Comparison of ENCODE assay signal across 8 mouse cellular contexts in genomic region chr4:81743978-81744628, GRCm38 (mm10).
DNase-seq lines count a peak whose midpoint lies in the region; ATAC-seq and TF ChIP-seq lines count a peak whose summit lies in the region.

No protein-coding gene starts in this region.

- no peak for TF ChIP-seq CTCF in liver, adult 2 months (IDR thresholded peaks at IDR 0.05; ENCODE audit: low read depth, low read length)
- no peak for TF ChIP-seq CTCF in liver, postnatal 0 days (IDR thresholded peaks at IDR 0.05; ENCODE audit: low read depth)

- WGBS in liver, adult 2 months = 68% methylated on average over 8 of the region's 8 CpGs
- 54% methylated on average over 8 of the region's 8 CpGs for WGBS in liver, postnatal 0 days (ENCODE audit: insufficient replicate concordance)
- WGBS in forebrain, embryonic 10.5 days = 20% methylated on average over 8 of the region's 8 CpGs
- WGBS in hindbrain, embryonic 10.5 days = 18% methylated on average over 8 of the region's 8 CpGs
- 65% methylated on average over 8 of the region's 8 CpGs for WGBS in limb, embryonic 12.5 days

- no peak overlapping the region for H3K4me3 ChIP-seq in liver, adult 2 months (ENCODE audit: insufficient read depth, low read depth, low read length)
- H3K4me3 ChIP-seq in liver, postnatal 0 days (ENCODE audit: low read depth, low read length) = no peak overlapping the region
- peak overlapping the region; percentile 14; the same call in 1 of the 2 replicates for H3K4me3 ChIP-seq in forebrain, embryonic 10.5 days
- peak overlapping the region; percentile 14 for H3K4me3 ChIP-seq in hindbrain, embryonic 10.5 days
- no peak overlapping the region for H3K4me3 ChIP-seq in limb, embryonic 12.5 days (replicated peaks)

- H3K36me3 ChIP-seq in liver, adult 2 months (ENCODE audit: control insufficient read depth, insufficient read depth, low read length) = no peaks in the 10 kb centered on the region
- no peaks in the 10 kb centered on the region for H3K36me3 ChIP-seq in liver, postnatal 0 days (replicated peaks; ENCODE audit: insufficient read depth, low read length)
- H3K36me3 ChIP-seq in forebrain, embryonic 10.5 days (replicated peaks) = no peaks in the 10 kb centered on the region
- H3K36me3 ChIP-seq in hindbrain, embryonic 10.5 days = no peaks in the 10 kb centered on the region
- no peaks in the 10 kb centered on the region for H3K36me3 ChIP-seq in limb, embryonic 12.5 days

- no peak overlapping the region for H3K4me2 ChIP-seq in liver, postnatal 0 days (ENCODE audit: low read depth, low read length)
- H3K4me2 ChIP-seq in limb, embryonic 12.5 days = no peak overlapping the region

- no peak for TF ChIP-seq EP300 in liver, postnatal 0 days (IDR thresholded peaks at IDR 0.05; ENCODE audit: low read depth)

- no peaks in the 10 kb centered on the region for H3K4me1 ChIP-seq in liver, adult 2 months (ENCODE audit: control insufficient read depth, insufficient read depth, low read length)
- no peaks in the 10 kb centered on the region for H3K4me1 ChIP-seq in liver, postnatal 0 days (ENCODE audit: insufficient read depth)
- peaks cover 25% of the 10 kb centered on the region for H3K4me1 ChIP-seq in forebrain, embryonic 10.5 days
- peaks cover 30% of the 10 kb centered on the region for H3K4me1 ChIP-seq in hindbrain, embryonic 10.5 days (replicated peaks)
- peaks cover 17% of the 10 kb centered on the region for H3K4me1 ChIP-seq in limb, embryonic 12.5 days (replicated peaks)

- no peak for DNase-seq in liver, adult 2 months (ENCODE audit: extremely low read depth, low read depth, low spot score)
- DNase-seq in liver, postnatal 0 days = no peak
- DNase-seq in forebrain, embryonic 10.5 days (ENCODE audit: extremely low spot score, low spot score) = peak; percentile 63
- peak; percentile 81 for DNase-seq in hindbrain, embryonic 10.5 days (ENCODE audit: low spot score)
- DNase-seq in right cerebral cortex, postnatal 10 days (ENCODE audit: low spot score in 2 of 2) = peak; percentile 71 to 79
- no peak for DNase-seq in urinary bladder, postnatal 36 days (ENCODE audit: low spot score in 2 of 2)

- no peaks in the 10 kb centered on the region for H3K27me3 ChIP-seq in liver, adult 2 months (ENCODE audit: control insufficient read depth, insufficient read depth, low read length)
- no peaks in the 10 kb centered on the region for H3K27me3 ChIP-seq in liver, postnatal 0 days (ENCODE audit: insufficient read depth, low read length)
- H3K27me3 ChIP-seq in forebrain, embryonic 10.5 days (ENCODE audit: poor library complexity, severe bottlenecking) = no peaks in the 10 kb centered on the region
- no peaks in the 10 kb centered on the region for H3K27me3 ChIP-seq in hindbrain, embryonic 10.5 days (ENCODE audit: insufficient read depth, poor library complexity, severe bottlenecking)
- no peaks in the 10 kb centered on the region for H3K27me3 ChIP-seq in limb, embryonic 12.5 days

- H3K79me2 ChIP-seq in liver, adult 2 months (ENCODE audit: control insufficient read depth, insufficient read depth, low read length) = no peaks in the 10 kb centered on the region

- no peaks in the 10 kb centered on the region for H3K9me3 ChIP-seq in liver, postnatal 0 days (ENCODE audit: low read length)
- no peaks in the 10 kb centered on the region for H3K9me3 ChIP-seq in forebrain, embryonic 10.5 days
- H3K9me3 ChIP-seq in hindbrain, embryonic 10.5 days = no peaks in the 10 kb centered on the region
- H3K9me3 ChIP-seq in limb, embryonic 12.5 days = no peaks in the 10 kb centered on the region

- H3K9ac ChIP-seq in liver, adult 2 months (ENCODE audit: low read depth, low read length) = no peak overlapping the region
- no peak overlapping the region for H3K9ac ChIP-seq in liver, postnatal 0 days (replicated peaks)
- H3K9ac ChIP-seq in limb, embryonic 12.5 days (replicated peaks) = no peak overlapping the region

- TF ChIP-seq POLR2A in liver, adult 2 months (IDR thresholded peaks at IDR 0.05; ENCODE audit: extremely low read depth, insufficient read depth, low read length) = no peak

- no peak for ATAC-seq in liver, postnatal 0 days
- no peak; the same call in 1 of the 2 replicates for ATAC-seq in limb, embryonic 12.5 days (ENCODE audit: insufficient number of reproducible peaks, insufficient read depth, low FRiP score, low TSS enrichment, low read depth)
- no peak for ATAC-seq in granulocyte monocyte progenitor cell, adult 5-6 weeks (replicated peaks; ENCODE audit: poor library complexity, severe bottlenecking)

- H3K27ac ChIP-seq in liver, adult 2 months (replicated peaks; ENCODE audit: insufficient read depth, low read depth, low read length) = peak overlapping the region; percentile 33; the same call in 1 of the 2 replicates
- no peak overlapping the region for H3K27ac ChIP-seq in liver, postnatal 0 days (ENCODE audit: low read depth)
- H3K27ac ChIP-seq in forebrain, embryonic 10.5 days = peak overlapping the region; percentile 75
- H3K27ac ChIP-seq in hindbrain, embryonic 10.5 days = peak overlapping the region; percentile 86
- H3K27ac ChIP-seq in limb, embryonic 12.5 days = peak overlapping the region; percentile 80

Comparison
In these comparisons a context has a peak if more than half of its experiments do, and no peak if none do; other contexts are left out.
1. DNase-seq: peak in forebrain, embryonic 10.5 days (single experiment), hindbrain, embryonic 10.5 days (single experiment) and right cerebral cortex, postnatal 10 days (2 of 2); none in liver, adult 2 months (single experiment), liver, postnatal 0 days (single experiment) and urinary bladder, postnatal 36 days (0 of 2).
2. H3K4me3 ChIP-seq: peak in forebrain, embryonic 10.5 days (single experiment) and hindbrain, embryonic 10.5 days (single experiment); none in liver, adult 2 months (single experiment), liver, postnatal 0 days (single experiment) and limb, embryonic 12.5 days (single experiment).